ENCODE assay signal across 18 mouse cellular contexts in the genomic region with DNA sequence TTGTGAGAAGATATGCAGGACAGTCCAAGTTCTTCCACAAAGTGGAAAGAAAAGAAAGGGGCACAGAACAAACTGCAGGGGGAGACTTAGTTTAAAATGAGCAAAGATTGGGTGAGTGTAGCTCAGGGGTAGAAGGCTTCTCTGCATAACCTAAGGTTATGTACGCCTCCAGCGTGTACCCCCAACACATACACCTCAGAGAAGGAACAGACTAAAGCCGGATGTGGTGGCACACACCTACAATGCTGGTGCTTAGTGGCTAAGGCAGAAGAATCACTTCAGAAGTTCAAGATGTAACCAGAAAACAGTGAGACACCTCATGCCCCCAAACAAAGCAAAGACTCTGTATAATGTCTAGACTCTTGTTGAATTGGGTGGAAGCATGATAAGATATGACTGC. TPM values are rescaled to one million over a fixed set of nuclear protein-coding genes. Genes with fewer than 3 reads are reported as not detected.
DNase-seq lines count a peak whose midpoint lies in the region; ATAC-seq and TF ChIP-seq lines count a peak whose summit lies in the region.
"Had no signal": no experiment of that assay in that cellular context is flagged by ENCODE, and none has a peak within 500 bp of the region (broad histone marks: within the 10 kb centered on the region; RNA-seq: fewer than 3 reads in every experiment).

No protein-coding gene starts in this region.

- no peaks in the 10 kb centered on the region for H3K79me2 ChIP-seq in CH12.LX (replicated peaks; ENCODE audit: control insufficient read depth, extremely low read depth, insufficient read depth, poor library complexity, severe bottlenecking)

- no peak for TF ChIP-seq POLR2A in CH12.LX (IDR thresholded peaks at IDR 0.05; ENCODE audit: low read depth, low read length)

- TF ChIP-seq CTCF in CH12.LX (conservative IDR thresholded peaks at IDR 0.05 in 1 of 2, IDR thresholded peaks at IDR 0.05 in 1 of 2; ENCODE audit: low read depth in 2 of 2, low read length in 2 of 2) = no peak

- in situ Hi-C loops in CH12.LX (cut with MboI; ENCODE audit: low pct_ligation_motif_present, low pct_unique_long_range_greater_than_20kb, low sequenced_read_pairs) = no loop called here

- H3K4me3 ChIP-seq in heart, embryonic 15.5 days = no peak overlapping the region
- no peak overlapping the region for H3K4me3 ChIP-seq in CH12.LX (replicated peaks in 1 of 3; ENCODE audit: low read depth in 2 of 3, low read length in 2 of 3, poor library complexity in 1 of 3)
- no peak overlapping the region for H3K4me3 ChIP-seq in heart, embryonic 12.5 days
- H3K4me3 ChIP-seq: gastrocnemius, adult 2 months; layer of hippocampus, adult 2 months; liver, embryonic 15.5 days; midbrain, embryonic 12.5 days had no signal

- no peaks in the 10 kb centered on the region for H3K36me3 ChIP-seq in heart, embryonic 15.5 days
- H3K36me3 ChIP-seq in CH12.LX (replicated peaks in 1 of 2; ENCODE audit: control insufficient read depth in 1 of 2, insufficient read depth in 1 of 2, low read length in 1 of 2) = no peaks in the 10 kb centered on the region
- no peaks in the 10 kb centered on the region for H3K36me3 ChIP-seq in heart, embryonic 12.5 days
- H3K36me3 ChIP-seq: liver, embryonic 15.5 days; midbrain, embryonic 12.5 days had no signal

- dilution Hi-C loops in CH12.LX (cut with MboI; ENCODE audit: extremely low pct_ligation_motif_present, extremely low pct_unique_long_range_greater_than_20kb, low sequenced_read_pairs) = no loop called here

- no peak for TF ChIP-seq RAD21 in CH12.LX (IDR thresholded peaks at IDR 0.05; ENCODE audit: low read depth, low read length)

- H3K27ac ChIP-seq in heart, embryonic 15.5 days = no peak overlapping the region
- H3K27ac ChIP-seq in CH12.LX (ENCODE audit: insufficient read depth, low read depth) = no peak overlapping the region
- no peak overlapping the region for H3K27ac ChIP-seq in heart, embryonic 12.5 days (ENCODE audit: poor library complexity, severe bottlenecking)
- H3K27ac ChIP-seq: gastrocnemius, adult 2 months; hindbrain, embryonic 14.5 days; layer of hippocampus, adult 2 months; liver, embryonic 15.5 days; midbrain, embryonic 12.5 days had no signal

- no peak overlapping the region for H3K9ac ChIP-seq in heart, embryonic 15.5 days
- no peak overlapping the region for H3K9ac ChIP-seq in CH12.LX (ENCODE audit: insufficient read depth, low read depth)
- no peak overlapping the region for H3K9ac ChIP-seq in heart, embryonic 12.5 days
- H3K9ac ChIP-seq: hindbrain, embryonic 14.5 days; liver, embryonic 15.5 days; midbrain, embryonic 12.5 days had no signal

- no peaks in the 10 kb centered on the region for H3K9me3 ChIP-seq in heart, embryonic 15.5 days (replicated peaks)
- no peaks in the 10 kb centered on the region for H3K9me3 ChIP-seq in CH12.LX (replicated peaks; ENCODE audit: low read length)
- H3K9me3 ChIP-seq in heart, embryonic 12.5 days (replicated peaks) = no peaks in the 10 kb centered on the region
- H3K9me3 ChIP-seq: liver, embryonic 15.5 days; midbrain, embryonic 12.5 days had no signal

- H3K4me2 ChIP-seq in heart, embryonic 15.5 days = no peak overlapping the region
- no peak overlapping the region for H3K4me2 ChIP-seq in CH12.LX (ENCODE audit: insufficient read depth, low read depth, poor library complexity, severe bottlenecking)
- no peak overlapping the region for H3K4me2 ChIP-seq in heart, embryonic 12.5 days
- H3K4me2 ChIP-seq: hindbrain, embryonic 14.5 days; liver, embryonic 15.5 days; midbrain, embryonic 12.5 days had no signal

- no peaks in the 10 kb centered on the region for H3K27me3 ChIP-seq in heart, embryonic 15.5 days
- H3K27me3 ChIP-seq in CH12.LX (replicated peaks) = no peaks in the 10 kb centered on the region
- H3K27me3 ChIP-seq in heart, embryonic 12.5 days (replicated peaks) = no peaks in the 10 kb centered on the region
- H3K27me3 ChIP-seq: liver, embryonic 15.5 days; midbrain, embryonic 12.5 days had no signal

- WGBS in heart, embryonic 15.5 days = 81% methylated on average over 3 of the region's 3 CpGs
- WGBS in heart, embryonic 12.5 days = 80% methylated on average over 3 of the region's 3 CpGs

- no peak for DNase-seq in heart, postnatal 36 days
- no peak for DNase-seq in CH12.LX (ENCODE audit: extremely low read depth)
- DNase-seq in thymus, postnatal 14 days = peak; percentile 53
- DNase-seq in adrenal gland, postnatal 25 days = no peak
- DNase-seq in kidney, adult 11 months = no peak
- DNase-seq: cerebellum, postnatal 10 days; kidney, postnatal 10 days; lung, postnatal 14 days had no signal

- intact Hi-C loops in heart, postnatal 36 days (cut with DNase I) = no loop called here

- no peak for TF ChIP-seq EP300 in CH12.LX (IDR thresholded peaks at IDR 0.05; ENCODE audit: low read length)

- 0 out of 2 replicates have a peak, but pooled peaks cover 3% of the 10 kb centered on the region for H3K4me1 ChIP-seq in heart, embryonic 15.5 days (replicated peaks)
- H3K4me1 ChIP-seq in CH12.LX (ENCODE audit: control insufficient read depth in 1 of 2, insufficient read depth in 2 of 2) = peaks cover 4 to 34% of the 10 kb centered on the region in 2 experiments; a peak in 3 of 4 replicates
- peaks cover 20% of the 10 kb centered on the region for H3K4me1 ChIP-seq in heart, embryonic 12.5 days (replicated peaks)
- H3K4me1 ChIP-seq: liver, embryonic 15.5 days; midbrain, embryonic 12.5 days had no signal

- ATAC-seq in heart, embryonic 15.5 days (replicated peaks; ENCODE audit: insufficient number of reproducible peaks, insufficient read depth, low FRiP score, low read depth) = 0 out of 2 replicates have a peak, but pooled peaks have one; percentile 47
- peak; percentile 41; the same call in 1 of the 2 replicates for ATAC-seq in monocyte, adult 5-6 weeks (replicated peaks; ENCODE audit: insufficient number of reproducible peaks, low FRiP score, low TSS enrichment, poor library complexity, severe bottlenecking)
- no peak for ATAC-seq in heart, embryonic 12.5 days (ENCODE audit: insufficient number of reproducible peaks, low FRiP score)
- ATAC-seq: intestine, postnatal 0 days had no signal

TF ChIP-seq in CH12.LX, 34 proteins besides CTCF, POLR2A, EP300 and RAD21:
- TF ChIP-seq JUND (conservative IDR thresholded peaks at IDR 0.05; ENCODE audit: low read depth, low read length) (no peak), SMC3 (IDR thresholded peaks at IDR 0.05; ENCODE audit: low read depth, low read length) (peak; percentile 15), KAT2A (IDR thresholded peaks at IDR 0.05; ENCODE audit: insufficient replicate concordance, low read length) (no peak), ZMIZ1 (IDR thresholded peaks at IDR 0.05; ENCODE audit: low read depth, low read length) (no peak), POLR2AphosphoS2 (IDR thresholded peaks at IDR 0.05; ENCODE audit: low read depth, low read length) (no peak), BHLHE40 (IDR thresholded peaks at IDR 0.05; ENCODE audit: low read depth, low read length) (no peak)

RNA-seq across cellular contexts. Expression of a gene that starts 36.3 kb away (rescaled TPM):
- polyA plus RNA-seq in heart, embryonic 15.5 days (2015; fragmentation: Nextera tagmentation; extraction: Ambion mirVana) = 12.4 and 16.1 TPM in 2 replicates
- total RNA-seq in heart, postnatal 36 days (2021) = 1 to 10 TPM; 5.8 to 6.4 TPM
- total RNA-seq in CH12.LX (2012; rRNA removed) (not detected in 2 replicates), CH12.LX (2014; rRNA removed) (0.15 and 0.16 TPM in 2 replicates)
- 0.10 TPM in 1 of 2 replicates, not detected in the other for polyA plus RNA-seq in CH12.LX (2012; ENCODE audit: insufficient read length, low read depth)
- total RNA-seq in monocyte, adult 5-6 weeks (2017) = 52.8 to 55.4 TPM (median 53.9 TPM) in 3 replicates
- polyA plus RNA-seq in heart, embryonic 12.5 days (2016; fragmentation: Nextera tagmentation; extraction: Ambion mirVana) = 19.9 and 22.0 TPM in 2 replicates
- total RNA-seq in adrenal gland, postnatal 25 days (2021) = 16.1 and 24.5 TPM in 2 replicates

RNA-seq across cellular contexts. Expression of a gene that starts 43.4 kb away (rescaled TPM):
- 0.78 and 0.89 TPM in 2 replicates for polyA plus RNA-seq in heart, embryonic 15.5 days (2015; fragmentation: Nextera tagmentation; extraction: Ambion mirVana)
- total RNA-seq in heart, postnatal 36 days (2021) = not detected
- total RNA-seq in CH12.LX (2012; rRNA removed) = 0.17 and 0.21 TPM in 2 replicates
- total RNA-seq in CH12.LX (2014; rRNA removed) = 0.38 and 0.58 TPM in 2 replicates
- 0.29 and 0.30 TPM in 2 replicates for polyA plus RNA-seq in CH12.LX (2012; ENCODE audit: insufficient read length, low read depth)
- total RNA-seq in monocyte, adult 5-6 weeks (2017) = 23.3 to 41.0 TPM (median 24.7 TPM) in 3 replicates
- 0.64 and 0.78 TPM in 2 replicates for polyA plus RNA-seq in heart, embryonic 12.5 days (2016; fragmentation: Nextera tagmentation; extraction: Ambion mirVana)
- total RNA-seq in adrenal gland, postnatal 25 days (2021) = 1.2 and 1.3 TPM in 2 replicates
- total RNA-seq: gastrocnemius, adult 2 months had no signal
- polyA plus RNA-seq: testis, adult 2 months had no signal

Comparison
In these comparisons a context has a peak if more than half of its experiments do, and no peak if none do; other contexts are left out.
1. RNA of a gene that starts 36.3 kb away (total RNA-seq): 52.8 to 55.4 TPM in monocyte, adult 5-6 weeks, 16.1 to 24.5 TPM in adrenal gland, postnatal 25 days and 5.8 to 6.4 TPM in heart, postnatal 36 days; 0.15 to 0.16 TPM in CH12.LX; every median in the first group is over 4 times any median in the second.
2. RNA of a gene that starts 43.4 kb away (total RNA-seq): 23.3 to 41.0 TPM in monocyte, adult 5-6 weeks; 1.2 to 1.3 TPM in adrenal gland, postnatal 25 days, 0.17 to 0.58 TPM in CH12.LX and not detected in heart, postnatal 36 days; every median in the first group is over 10 times any median in the second.